Mouse (Mus musculus): Measurements from ENCODE around the gene Hhat. TPM values are rescaled to one million over a fixed set of nuclear protein-coding genes. Genes with fewer than 3 reads are reported as not detected.

The Hhat gene
- polyA plus RNA-seq, 1 experiment from 2014 or later: 3.4 TPM

DNA sequence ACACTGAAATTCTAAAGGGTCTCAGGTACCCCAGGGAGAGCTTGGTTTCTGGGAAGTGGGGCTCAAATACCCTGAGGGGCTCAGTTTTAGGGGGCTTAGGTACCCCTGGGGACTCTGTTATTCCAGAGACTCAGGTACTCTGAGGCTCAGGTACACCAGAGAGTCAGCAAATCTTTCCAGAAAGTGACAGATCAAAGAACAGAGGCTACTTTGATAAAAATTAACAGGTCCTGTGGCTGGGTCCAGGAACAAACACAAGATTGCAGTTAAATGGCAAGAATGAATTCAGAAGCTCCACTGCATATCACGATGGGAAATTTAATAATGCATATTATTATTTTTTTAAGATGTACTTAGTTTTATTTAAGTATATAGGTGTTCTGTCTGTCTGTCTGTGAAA lies 211.7 kb downstream of the Hhat start:
- H3K9me3 ChIP-seq (ENCODE audit: control insufficient read depth, low read length): no peaks in the 10 kb centered on the region
- no peaks in the 10 kb centered on the region for H3K4me1 ChIP-seq (ENCODE audit: control insufficient read depth, insufficient read depth, low read depth, low read length)
- no peak overlapping the region for H3K9ac ChIP-seq (ENCODE audit: low read depth, low read length)
- H3K4me3 ChIP-seq (ENCODE audit: low read length): no peak overlapping the region
- no peak overlapping the region for H3K27ac ChIP-seq (ENCODE audit: low read depth, low read length)
- ATAC-seq: no peak
- no peaks in the 10 kb centered on the region for H3K27me3 ChIP-seq (replicated peaks; ENCODE audit: control insufficient read depth, insufficient read depth, low read length)
- WGBS: 93% methylated on average over 1 of the region's 1 CpGs
- no peak overlapping the region for H3K4me2 ChIP-seq (ENCODE audit: low read length)
- H3K36me3 ChIP-seq (ENCODE audit: control insufficient read depth, insufficient read depth, low read length): no peaks in the 10 kb centered on the region

DNA sequence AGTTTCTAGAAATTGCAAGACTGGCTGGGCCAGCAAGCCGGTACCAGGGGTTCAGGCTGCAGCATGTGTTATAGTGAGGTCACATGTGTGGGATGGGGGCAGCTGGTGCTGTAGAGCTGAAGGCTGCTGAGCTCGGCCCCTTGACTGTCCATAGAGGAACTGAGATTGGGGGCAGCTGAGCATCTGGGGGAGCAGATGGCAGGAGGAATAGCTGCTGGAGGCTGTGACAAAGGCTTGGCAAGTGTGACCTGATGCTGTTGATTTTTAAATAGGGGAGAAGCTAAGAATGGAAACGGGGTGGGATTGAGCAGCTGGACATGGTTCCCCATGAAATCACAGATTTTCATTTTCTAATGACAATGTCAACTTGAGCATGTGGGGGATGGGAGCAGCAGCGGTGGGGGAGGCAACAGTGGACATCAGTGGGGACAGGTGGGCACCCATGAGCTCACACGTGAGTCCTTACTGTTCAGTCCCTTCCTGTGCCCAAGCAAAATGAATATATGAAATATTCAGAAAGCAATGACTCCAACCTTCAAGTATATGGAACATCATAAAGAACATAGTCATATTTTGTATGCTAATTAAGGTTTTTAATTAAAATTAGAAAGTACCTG lies 212.9 kb downstream of the Hhat start:
- H3K9me3 ChIP-seq (ENCODE audit: control insufficient read depth, low read length): no peaks in the 10 kb centered on the region
- H3K9ac ChIP-seq (ENCODE audit: low read depth, low read length): no peak overlapping the region
- H3K36me3 ChIP-seq (ENCODE audit: control insufficient read depth, insufficient read depth, low read length): no peaks in the 10 kb centered on the region
- peak; percentile 67 for ATAC-seq
- WGBS: 37% methylated on average over 5 of the region's 5 CpGs
- H3K4me3 ChIP-seq (ENCODE audit: low read length): no peak overlapping the region
- H3K4me1 ChIP-seq (ENCODE audit: control insufficient read depth, insufficient read depth, low read depth, low read length): no peaks in the 10 kb centered on the region
- H3K4me2 ChIP-seq (ENCODE audit: low read length): no peak overlapping the region
- H3K27me3 ChIP-seq (replicated peaks; ENCODE audit: control insufficient read depth, insufficient read depth, low read length): no peaks in the 10 kb centered on the region
- H3K27ac ChIP-seq (ENCODE audit: low read depth, low read length): no peak overlapping the region

DNA sequence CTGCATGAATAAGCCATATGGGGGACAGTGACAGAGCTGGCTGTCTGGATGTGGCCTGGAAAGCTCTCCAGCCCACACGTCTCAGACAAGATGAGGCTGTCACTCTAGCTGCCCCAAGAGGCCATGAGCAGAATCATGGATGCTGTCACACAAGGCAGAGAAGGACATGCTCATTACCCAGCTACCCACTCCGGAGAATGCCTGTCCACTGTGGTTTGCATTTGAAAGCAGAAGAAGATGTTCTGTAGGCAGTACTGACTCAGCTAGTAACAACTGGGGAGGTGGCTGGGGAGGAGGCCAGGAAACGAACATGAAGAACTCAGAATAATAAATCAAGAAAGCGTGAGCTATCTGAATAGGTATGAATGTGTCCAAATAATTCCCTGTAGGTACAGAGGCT lies 215.5 kb downstream of the Hhat start:
- Histone ChIP-seq H3K4me2 (ENCODE audit: low read length) (no peak overlapping the region), H3K4me1 (ENCODE audit: control insufficient read depth, insufficient read depth, low read depth, low read length) (no peaks in the 10 kb centered on the region), H3K9ac (ENCODE audit: low read depth, low read length) (no peak overlapping the region), H3K27ac (ENCODE audit: low read depth, low read length) (no peak overlapping the region), H3K27me3 (replicated peaks; ENCODE audit: control insufficient read depth, insufficient read depth, low read length) (no peaks in the 10 kb centered on the region), H3K36me3 (ENCODE audit: control insufficient read depth, insufficient read depth, low read length) (no peaks in the 10 kb centered on the region), H3K4me3 (ENCODE audit: low read length) (no peak overlapping the region), H3K9me3 (ENCODE audit: control insufficient read depth, low read length) (no peaks in the 10 kb centered on the region)
- 45% methylated on average over 4 of the region's 4 CpGs for WGBS
- ATAC-seq: no peak

DNA sequence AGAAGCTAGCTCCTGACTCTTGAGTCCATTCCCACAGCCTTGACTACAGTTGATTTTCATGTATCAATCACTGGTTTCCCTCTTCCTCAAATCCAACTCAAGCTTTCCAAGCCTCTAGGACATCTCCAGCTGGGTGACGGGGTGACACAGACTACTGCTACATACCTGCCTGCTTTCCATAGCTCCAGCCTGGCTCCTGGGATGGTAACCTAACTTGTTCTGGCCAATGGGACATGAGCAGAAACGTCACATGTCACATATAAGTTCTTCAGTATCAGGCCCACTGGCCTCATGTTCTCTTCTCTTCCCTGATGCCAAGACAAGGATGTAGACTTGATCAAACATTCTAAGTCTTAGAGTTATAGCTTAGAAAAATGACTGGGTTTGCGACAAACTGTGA lies 220.5 kb downstream of the Hhat start:
- ATAC-seq: no peak
- Histone ChIP-seq H3K9ac (ENCODE audit: low read depth, low read length) (no peak overlapping the region), H3K4me1 (ENCODE audit: control insufficient read depth, insufficient read depth, low read depth, low read length) (no peaks in the 10 kb centered on the region), H3K9me3 (ENCODE audit: control insufficient read depth, low read length) (no peaks in the 10 kb centered on the region), H3K4me3 (ENCODE audit: low read length) (no peak overlapping the region), H3K27me3 (replicated peaks; ENCODE audit: control insufficient read depth, insufficient read depth, low read length) (no peaks in the 10 kb centered on the region), H3K4me2 (ENCODE audit: low read length) (no peak overlapping the region), H3K27ac (ENCODE audit: low read depth, low read length) (no peak overlapping the region), H3K36me3 (ENCODE audit: control insufficient read depth, insufficient read depth, low read length) (no peaks in the 10 kb centered on the region)
- 92% methylated on average over 3 of the region's 3 CpGs for WGBS

DNA sequence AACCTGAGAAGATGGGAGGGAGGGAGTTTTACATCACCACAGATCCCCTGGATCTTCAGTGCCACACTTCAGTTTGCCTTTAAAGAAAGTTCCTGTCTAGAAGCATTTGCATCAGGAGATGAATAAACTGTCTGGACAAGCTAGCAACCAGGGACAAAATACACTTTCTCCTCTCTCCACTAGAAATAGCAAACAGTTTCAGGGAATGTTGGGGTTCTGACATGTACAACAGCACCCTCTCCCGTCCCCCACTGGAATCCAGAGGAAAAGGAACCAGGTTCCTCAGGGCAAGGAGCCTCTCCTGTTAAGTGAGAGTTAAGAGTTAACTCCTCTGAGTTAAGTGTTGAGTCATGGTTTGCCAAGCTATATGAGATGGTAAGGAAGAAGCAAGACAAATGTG lies 224.2 kb downstream of the Hhat start:
- Histone ChIP-seq H3K4me3 (ENCODE audit: low read length) (no peak overlapping the region), H3K27ac (ENCODE audit: low read depth, low read length) (no peak overlapping the region), H3K36me3 (ENCODE audit: control insufficient read depth, insufficient read depth, low read length) (no peaks in the 10 kb centered on the region), H3K9ac (ENCODE audit: low read depth, low read length) (no peak overlapping the region), H3K9me3 (ENCODE audit: control insufficient read depth, low read length) (no peaks in the 10 kb centered on the region), H3K4me1 (ENCODE audit: control insufficient read depth, insufficient read depth, low read depth, low read length) (peaks cover 2% of the 10 kb centered on the region; the same call in 1 of the 2 replicates), H3K27me3 (replicated peaks; ENCODE audit: control insufficient read depth, insufficient read depth, low read length) (no peaks in the 10 kb centered on the region), H3K4me2 (ENCODE audit: low read length) (no peak overlapping the region)
- 44% methylated on average over 1 of the region's 1 CpGs for WGBS
- no peak for ATAC-seq

DNA sequence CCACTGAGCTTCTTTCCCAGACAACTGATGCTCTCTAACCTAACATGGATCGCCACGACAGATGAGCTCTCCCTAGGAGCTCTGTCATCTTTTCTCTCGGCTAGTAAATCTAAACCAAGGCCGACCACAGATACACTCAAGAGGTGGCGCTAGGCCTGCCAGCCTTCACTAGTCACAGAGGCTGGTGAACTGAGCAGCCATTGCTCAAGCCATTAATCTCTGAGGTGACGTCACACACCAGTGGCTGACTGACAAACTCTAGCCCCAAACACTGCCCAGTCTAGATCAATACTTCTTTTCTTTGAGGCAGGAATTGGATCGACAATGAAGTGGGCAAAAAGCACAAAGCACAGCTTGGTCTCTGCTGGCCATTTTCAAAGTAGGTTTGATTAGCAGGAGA lies 226.1 kb downstream of the Hhat start:
- Histone ChIP-seq H3K27me3 (replicated peaks; ENCODE audit: control insufficient read depth, insufficient read depth, low read length) (no peaks in the 10 kb centered on the region), H3K9me3 (ENCODE audit: control insufficient read depth, low read length) (no peaks in the 10 kb centered on the region), H3K27ac (ENCODE audit: low read depth, low read length) (no peak overlapping the region), H3K4me3 (ENCODE audit: low read length) (no peak overlapping the region), H3K4me2 (ENCODE audit: low read length) (no peak overlapping the region), H3K36me3 (ENCODE audit: control insufficient read depth, insufficient read depth, low read length) (no peaks in the 10 kb centered on the region), H3K4me1 (ENCODE audit: control insufficient read depth, insufficient read depth, low read depth, low read length) (peaks cover 2% of the 10 kb centered on the region; the same call in 1 of the 2 replicates), H3K9ac (ENCODE audit: low read depth, low read length) (no peak overlapping the region)
- WGBS: 47% methylated on average over 7 of the region's 7 CpGs
- no peak; the same call in 1 of the 2 replicates for ATAC-seq

DNA sequence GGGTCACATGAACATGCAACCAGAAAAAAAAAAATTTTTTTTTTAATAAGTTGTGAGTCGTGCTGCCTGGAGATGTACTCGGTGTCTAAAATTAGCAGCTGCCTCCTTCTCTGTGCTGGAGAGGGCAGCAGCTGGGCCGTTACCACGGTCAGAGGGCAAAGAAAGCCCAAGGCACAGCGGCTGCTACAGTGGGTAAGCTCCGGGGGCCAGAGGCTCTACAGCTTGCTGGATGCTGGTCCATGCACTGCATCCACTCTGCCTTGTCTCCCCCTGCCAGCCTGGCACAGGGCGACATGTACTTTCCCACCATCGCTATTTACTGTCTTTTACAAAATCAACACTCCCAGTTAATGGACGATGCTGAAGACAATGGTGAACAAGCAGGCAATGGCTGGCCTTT lies 226.9 kb downstream of the Hhat start:
- 45% methylated on average over 9 of the region's 9 CpGs for WGBS
- Histone ChIP-seq H3K4me3 (ENCODE audit: low read length) (no peak overlapping the region), H3K27me3 (replicated peaks; ENCODE audit: control insufficient read depth, insufficient read depth, low read length) (no peaks in the 10 kb centered on the region), H3K27ac (ENCODE audit: low read depth, low read length) (no peak overlapping the region), H3K4me2 (ENCODE audit: low read length) (no peak overlapping the region), H3K4me1 (ENCODE audit: control insufficient read depth, insufficient read depth, low read depth, low read length) (peaks cover 2% of the 10 kb centered on the region; the same call in 1 of the 2 replicates), H3K9me3 (ENCODE audit: control insufficient read depth, low read length) (no peaks in the 10 kb centered on the region), H3K36me3 (ENCODE audit: control insufficient read depth, insufficient read depth, low read length) (no peaks in the 10 kb centered on the region), H3K9ac (ENCODE audit: low read depth, low read length) (no peak overlapping the region)
- ATAC-seq: no peak

DNA sequence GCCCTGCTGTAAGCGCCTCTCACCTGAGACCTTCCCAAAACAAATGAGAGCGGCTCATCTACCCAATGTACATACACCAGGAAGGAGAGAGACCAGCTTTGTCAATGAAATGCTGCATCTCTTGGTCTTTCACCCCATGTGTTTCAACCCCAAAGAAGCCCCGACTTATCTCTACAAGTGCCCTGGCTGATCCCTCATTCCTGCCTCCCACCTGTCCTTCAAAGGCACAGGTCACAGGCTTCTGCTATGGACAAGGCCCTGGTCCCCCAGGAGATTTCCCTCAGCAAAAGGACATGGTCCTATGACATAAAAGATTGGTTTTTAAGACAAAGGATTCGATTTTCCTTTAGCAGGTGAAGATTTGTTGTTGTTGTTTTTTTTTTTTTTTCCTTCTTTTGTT lies 227.3 kb downstream of the Hhat start:
- Histone ChIP-seq H3K9ac (ENCODE audit: low read depth, low read length) (no peak overlapping the region), H3K27me3 (replicated peaks; ENCODE audit: control insufficient read depth, insufficient read depth, low read length) (no peaks in the 10 kb centered on the region), H3K4me1 (ENCODE audit: control insufficient read depth, insufficient read depth, low read depth, low read length) (peaks cover 2% of the 10 kb centered on the region; the same call in 1 of the 2 replicates), H3K27ac (ENCODE audit: low read depth, low read length) (no peak overlapping the region), H3K4me2 (ENCODE audit: low read length) (no peak overlapping the region), H3K4me3 (ENCODE audit: low read length) (no peak overlapping the region), H3K36me3 (ENCODE audit: control insufficient read depth, insufficient read depth, low read length) (no peaks in the 10 kb centered on the region), H3K9me3 (ENCODE audit: control insufficient read depth, low read length) (no peaks in the 10 kb centered on the region)
- WGBS: 89% methylated on average over 4 of the region's 4 CpGs
- ATAC-seq: no peak

DNA sequence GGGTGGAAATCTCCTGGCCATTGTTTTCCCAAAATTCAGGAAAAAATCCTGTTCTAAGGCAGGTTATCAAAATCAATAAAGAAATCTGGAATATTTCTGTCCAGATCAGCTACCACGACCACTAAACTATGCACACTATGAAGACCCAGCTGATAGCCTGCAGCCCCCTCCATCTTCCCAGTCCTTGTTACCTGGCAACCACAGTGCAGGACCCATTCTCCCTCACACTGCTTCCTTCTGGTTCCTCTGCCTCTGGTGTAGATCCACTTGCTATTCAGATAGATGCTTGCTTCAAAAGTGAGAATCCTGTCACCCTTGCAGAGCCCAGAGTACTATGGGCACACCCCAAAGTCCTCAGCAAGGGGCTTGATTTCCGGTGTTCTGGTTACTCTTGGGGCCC lies 228.9 kb downstream of the Hhat start:
- H3K9me3 ChIP-seq (ENCODE audit: control insufficient read depth, low read length): no peaks in the 10 kb centered on the region
- H3K4me1 ChIP-seq (ENCODE audit: control insufficient read depth, insufficient read depth, low read depth, low read length): peaks cover 2% of the 10 kb centered on the region; the same call in 1 of the 2 replicates
- WGBS: 61% methylated on average over 2 of the region's 2 CpGs
- no peaks in the 10 kb centered on the region for H3K27me3 ChIP-seq (replicated peaks; ENCODE audit: control insufficient read depth, insufficient read depth, low read length)
- H3K9ac ChIP-seq (ENCODE audit: low read depth, low read length): no peak overlapping the region
- no peak overlapping the region for H3K4me3 ChIP-seq (ENCODE audit: low read length)
- no peaks in the 10 kb centered on the region for H3K36me3 ChIP-seq (ENCODE audit: control insufficient read depth, insufficient read depth, low read length)
- H3K4me2 ChIP-seq (ENCODE audit: low read length): no peak overlapping the region
- H3K27ac ChIP-seq (ENCODE audit: low read depth, low read length): no peak overlapping the region
- no peak for ATAC-seq

DNA sequence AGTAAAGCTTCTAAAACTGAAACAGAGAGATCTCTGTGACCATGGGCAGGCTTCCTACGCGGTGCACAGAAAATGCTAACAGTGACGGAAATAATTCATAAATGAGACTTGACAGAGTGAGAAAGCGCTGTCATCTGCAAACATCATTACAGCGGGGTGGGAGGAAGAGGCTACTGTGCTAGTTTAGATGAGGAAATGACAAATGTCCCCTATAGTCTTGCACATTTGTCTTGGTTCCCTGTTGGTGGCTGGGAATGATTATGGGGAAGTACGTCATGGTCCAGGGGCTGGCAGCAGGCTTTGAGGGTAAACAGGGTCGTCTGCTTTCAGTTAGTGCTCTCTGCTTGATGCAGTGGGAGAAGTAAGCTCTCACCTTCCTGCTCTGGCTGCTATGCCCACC lies 233.9 kb downstream of the Hhat start:
- H3K9ac ChIP-seq (ENCODE audit: low read depth, low read length): no peak overlapping the region
- no peaks in the 10 kb centered on the region for H3K4me1 ChIP-seq (ENCODE audit: control insufficient read depth, insufficient read depth, low read depth, low read length)
- 66% methylated on average over 7 of the region's 7 CpGs for WGBS
- no peaks in the 10 kb centered on the region for H3K27me3 ChIP-seq (replicated peaks; ENCODE audit: control insufficient read depth, insufficient read depth, low read length)
- no peak for ATAC-seq
- H3K36me3 ChIP-seq (ENCODE audit: control insufficient read depth, insufficient read depth, low read length): no peaks in the 10 kb centered on the region
- H3K4me3 ChIP-seq (ENCODE audit: low read length): no peak overlapping the region
- H3K4me2 ChIP-seq (ENCODE audit: low read length): no peak overlapping the region
- H3K27ac ChIP-seq (ENCODE audit: low read depth, low read length): no peak overlapping the region
- no peaks in the 10 kb centered on the region for H3K9me3 ChIP-seq (ENCODE audit: control insufficient read depth, low read length)
